Mouse (Mus musculus) ES-Bruce4 (cell line): ENCODE data around the gene Egln2.

ENCODE experiments used
- CTCF ChIP-seq: IDR thresholded peaks from one replicate; pipeline ENCODE4 v1.8.1; 2011; ENCODE audit warnings: low read depth, low read length
- EP300 ChIP-seq: IDR thresholded peaks from 2 replicates; pipeline ENCODE4 v1.6.1; 2011; ENCODE audit warnings: low read depth, low read length; ENCODE audit not compliant: insufficient read depth
- POLR2A ChIP-seq: IDR thresholded peaks from one replicate; pipeline ENCODE4 v1.8.1; 2011; ENCODE audit warnings: low read length; ENCODE audit not compliant: insufficient read depth

DNA sequence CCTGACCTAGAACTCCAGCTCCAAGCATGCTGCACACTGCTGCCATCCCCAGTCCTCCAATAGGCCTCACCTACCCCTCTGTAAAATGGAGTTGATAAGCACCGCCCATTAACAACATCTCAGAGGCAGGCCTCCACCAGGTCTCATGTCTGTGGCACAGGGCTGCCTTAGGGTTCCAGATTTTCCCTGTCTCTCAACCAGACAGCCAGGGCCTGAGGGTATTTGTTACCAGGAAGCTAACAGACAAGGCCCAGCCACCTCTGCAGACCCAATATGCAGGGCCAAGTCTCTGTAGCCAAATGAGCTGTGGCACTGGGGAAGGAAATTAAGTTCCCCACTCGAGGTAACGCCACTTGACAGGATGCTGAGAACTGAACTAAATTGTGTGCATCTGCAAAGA is 5.7 kb downstream of the Egln2 start:
- TF ChIP-seq EP300 (no peak), CTCF (no peak), POLR2A (no peak)
